Mouse (Mus musculus): ENCODE data around the gene Cyp11a1. TPM values are rescaled to one million over a fixed set of nuclear protein-coding genes. Genes with fewer than 3 reads are reported as not detected.

The Cyp11a1 gene
- polyA plus RNA-seq, 1 experiment from 2014 or later = 0.13 TPM

GRCm38 (mm10) chr9:58014393-58015160, 8.4 kb downstream of the Cyp11a1 start:
- no peak overlapping the region for H3K27ac ChIP-seq
- no peaks in the 10 kb centered on the region for H3K27me3 ChIP-seq
- H3K4me3 ChIP-seq = no peak overlapping the region
- 67% methylated on average over 8 of the region's 8 CpGs for WGBS
- ATAC-seq (ENCODE audit: insufficient number of reproducible peaks, insufficient read depth, low FRiP score, low TSS enrichment) = no peak
- no peaks in the 10 kb centered on the region for H3K36me3 ChIP-seq
- no peaks in the 10 kb centered on the region for H3K4me1 ChIP-seq
- H3K9ac ChIP-seq = no peak overlapping the region
- no peak overlapping the region for H3K4me2 ChIP-seq (replicated peaks)
- H3K9me3 ChIP-seq = no peaks in the 10 kb centered on the region

- Histone ChIP-seq H3K27me3 (no peaks in the 10 kb centered on the region), H3K9ac (no peak overlapping the region), H3K36me3 (no peaks in the 10 kb centered on the region), H3K4me3 (no peak overlapping the region), H3K9me3 (no peaks in the 10 kb centered on the region), H3K4me2 (replicated peaks) (no peak overlapping the region), H3K27ac (no peak overlapping the region), H3K4me1 (no peaks in the 10 kb centered on the region)
- ATAC-seq (ENCODE audit: insufficient number of reproducible peaks, insufficient read depth, low FRiP score, low TSS enrichment) = no peak
- 88% methylated on average over 6 of the region's 6 CpGs for WGBS
These were observed 9.6 kb downstream of the Cyp11a1 start for GRCm38 (mm10) chr9:58015856-58016255.

GRCm38 (mm10) chr9:58016962-58017361, 10.8 kb downstream of the Cyp11a1 start:
- Histone ChIP-seq H3K9me3 (no peaks in the 10 kb centered on the region), H3K4me1 (no peaks in the 10 kb centered on the region), H3K27me3 (0 out of 2 replicates have a peak, but pooled peaks cover 4% of the 10 kb centered on the region), H3K9ac (no peak overlapping the region), H3K4me3 (no peak overlapping the region), H3K27ac (no peak overlapping the region), H3K36me3 (no peaks in the 10 kb centered on the region), H3K4me2 (replicated peaks) (no peak overlapping the region)
- ATAC-seq (ENCODE audit: insufficient number of reproducible peaks, insufficient read depth, low FRiP score, low TSS enrichment) = no peak
- WGBS = 70% methylated on average over 3 of the region's 3 CpGs

GRCm38 (mm10) chr9:58018385-58018784, 12.2 kb downstream of the Cyp11a1 start:
- no peaks in the 10 kb centered on the region for H3K4me1 ChIP-seq
- H3K4me2 ChIP-seq (replicated peaks) = no peak overlapping the region
- WGBS = 91% methylated on average over 5 of the region's 5 CpGs
- 0 out of 2 replicates have a peak, but pooled peaks cover 4% of the 10 kb centered on the region for H3K27me3 ChIP-seq
- no peak overlapping the region for H3K4me3 ChIP-seq
- no peaks in the 10 kb centered on the region for H3K9me3 ChIP-seq
- no peak for ATAC-seq (ENCODE audit: insufficient number of reproducible peaks, insufficient read depth, low FRiP score, low TSS enrichment)
- no peak overlapping the region for H3K9ac ChIP-seq
- H3K36me3 ChIP-seq = no peaks in the 10 kb centered on the region
- no peak overlapping the region for H3K27ac ChIP-seq

GRCm38 (mm10) chr9:58025995-58026394, 19.8 kb downstream of the Cyp11a1 start:
- no peak overlapping the region for H3K4me3 ChIP-seq
- no peak for ATAC-seq (ENCODE audit: insufficient number of reproducible peaks, insufficient read depth, low FRiP score, low TSS enrichment)
- H3K4me1 ChIP-seq = no peaks in the 10 kb centered on the region
- no peak overlapping the region for H3K9ac ChIP-seq
- H3K9me3 ChIP-seq = no peaks in the 10 kb centered on the region
- no peak overlapping the region for H3K27ac ChIP-seq
- no peak overlapping the region for H3K4me2 ChIP-seq (replicated peaks)
- 0 out of 2 replicates have a peak, but pooled peaks cover 6% of the 10 kb centered on the region for H3K27me3 ChIP-seq
- 92% methylated on average over 9 of the region's 9 CpGs for WGBS
- no peaks in the 10 kb centered on the region for H3K36me3 ChIP-seq

GRCm38 (mm10) chr9:58027426-58028180, 21.4 kb downstream of the Cyp11a1 start:
- Histone ChIP-seq H3K4me3 (no peak overlapping the region), H3K4me1 (no peaks in the 10 kb centered on the region), H3K4me2 (replicated peaks) (no peak overlapping the region), H3K9me3 (no peaks in the 10 kb centered on the region), H3K27ac (no peak overlapping the region), H3K27me3 (0 out of 2 replicates have a peak, but pooled peaks cover 5% of the 10 kb centered on the region), H3K36me3 (no peaks in the 10 kb centered on the region), H3K9ac (no peak overlapping the region)
- ATAC-seq (ENCODE audit: insufficient number of reproducible peaks, insufficient read depth, low FRiP score, low TSS enrichment) = no peak
- WGBS = 48% methylated on average over 2 of the region's 2 CpGs

GRCm38 (mm10) chr9:58028841-58029240, 22.6 kb downstream of the Cyp11a1 start:
- Histone ChIP-seq H3K27ac (no peak overlapping the region), H3K9ac (no peak overlapping the region), H3K4me3 (no peak overlapping the region), H3K27me3 (peaks cover 8% of the 10 kb centered on the region; the same call in 1 of the 2 replicates), H3K36me3 (no peaks in the 10 kb centered on the region), H3K4me1 (no peaks in the 10 kb centered on the region), H3K9me3 (no peaks in the 10 kb centered on the region), H3K4me2 (replicated peaks) (no peak overlapping the region)
- ATAC-seq (ENCODE audit: insufficient number of reproducible peaks, insufficient read depth, low FRiP score, low TSS enrichment) = no peak
- WGBS = 68% methylated on average over 5 of the region's 5 CpGs

- WGBS = 86% methylated on average over 6 of the region's 6 CpGs
- H3K9ac ChIP-seq = no peak overlapping the region
- H3K4me1 ChIP-seq = no peaks in the 10 kb centered on the region
- no peaks in the 10 kb centered on the region for H3K9me3 ChIP-seq
- no peak for ATAC-seq (ENCODE audit: insufficient number of reproducible peaks, insufficient read depth, low FRiP score, low TSS enrichment)
- H3K36me3 ChIP-seq = no peaks in the 10 kb centered on the region
- peaks cover 8% of the 10 kb centered on the region; the same call in 1 of the 2 replicates for H3K27me3 ChIP-seq
- H3K27ac ChIP-seq = no peak overlapping the region
- H3K4me2 ChIP-seq (replicated peaks) = no peak overlapping the region
- H3K4me3 ChIP-seq = no peak overlapping the region
These were observed 23.4 kb downstream of the Cyp11a1 start for GRCm38 (mm10) chr9:58029635-58030034.

GRCm38 (mm10) chr9:58031895-58032294, 25.7 kb downstream of the Cyp11a1 start:
- Histone ChIP-seq H3K9ac (no peak overlapping the region), H3K4me2 (replicated peaks) (no peak overlapping the region), H3K4me3 (no peak overlapping the region), H3K9me3 (no peaks in the 10 kb centered on the region), H3K27me3 (peaks cover 10% of the 10 kb centered on the region), H3K4me1 (no peaks in the 10 kb centered on the region), H3K27ac (no peak overlapping the region), H3K36me3 (no peaks in the 10 kb centered on the region)
- no peak for ATAC-seq (ENCODE audit: insufficient number of reproducible peaks, insufficient read depth, low FRiP score, low TSS enrichment)
- 75% methylated on average over 5 of the region's 5 CpGs for WGBS

GRCm38 (mm10) chr9:58035519-58035918, 29.3 kb downstream of the Cyp11a1 start:
- H3K4me3 ChIP-seq = no peak overlapping the region
- H3K4me2 ChIP-seq (replicated peaks) = no peak overlapping the region
- H3K4me1 ChIP-seq = peaks cover 14% of the 10 kb centered on the region
- no peak for ATAC-seq (ENCODE audit: insufficient number of reproducible peaks, insufficient read depth, low FRiP score, low TSS enrichment)
- peaks cover 17% of the 10 kb centered on the region for H3K27me3 ChIP-seq
- no peak overlapping the region for H3K27ac ChIP-seq
- no peaks in the 10 kb centered on the region for H3K9me3 ChIP-seq
- 74% methylated on average over 2 of the region's 2 CpGs for WGBS
- no peaks in the 10 kb centered on the region for H3K36me3 ChIP-seq
- H3K9ac ChIP-seq = no peak overlapping the region

- Histone ChIP-seq H3K27me3 (peaks cover 14% of the 10 kb centered on the region), H3K4me3 (no peak overlapping the region), H3K9me3 (no peaks in the 10 kb centered on the region), H3K4me2 (replicated peaks) (no peak overlapping the region), H3K4me1 (peaks cover 20% of the 10 kb centered on the region), H3K27ac (no peak overlapping the region), H3K36me3 (no peaks in the 10 kb centered on the region), H3K9ac (no peak overlapping the region)
- no peak for ATAC-seq (ENCODE audit: insufficient number of reproducible peaks, insufficient read depth, low FRiP score, low TSS enrichment)
- 76% methylated on average over 7 of the region's 7 CpGs for WGBS
These were observed 29.9 kb downstream of the Cyp11a1 start for GRCm38 (mm10) chr9:58035951-58036698.

All from embryonic facial prominence, embryonic 12.5 days (tissue).